Mouse (Mus musculus): ENCODE measurements around the gene Arl6. TPM values are rescaled to one million over a fixed set of nuclear protein-coding genes. Genes with fewer than 3 reads are reported as not detected.

The Arl6 gene
- total and polyA plus RNA-seq, 2 experiments from 2014 or later = 8.7 to 18.2 TPM

DNA sequence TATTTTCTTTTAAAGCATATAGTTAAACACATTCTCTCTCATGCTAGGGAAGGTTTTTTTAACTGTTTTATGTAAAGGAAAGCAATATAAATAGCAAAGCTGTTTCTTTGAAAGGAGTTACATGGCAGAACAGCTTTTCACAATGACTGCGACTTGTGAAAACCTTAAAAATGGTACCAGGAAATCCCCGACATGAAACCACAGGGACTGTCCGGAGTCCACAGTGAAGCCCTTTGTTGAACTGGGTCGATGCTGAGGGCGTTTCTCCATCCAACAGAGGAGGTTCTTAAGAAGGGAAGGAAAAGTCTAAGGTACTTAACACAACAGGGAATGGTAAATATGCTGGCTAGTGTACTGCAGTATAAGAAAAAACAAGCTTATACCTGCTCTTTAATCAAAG lies 75.2 kb downstream of the Arl6 start:
- no peaks in the 10 kb centered on the region for H3K9me3 ChIP-seq (replicated peaks; ENCODE audit: control insufficient read depth, low read length)
- peaks cover 28% of the 10 kb centered on the region for H3K4me1 ChIP-seq (ENCODE audit: control insufficient read depth, insufficient read depth)
- no peaks in the 10 kb centered on the region for H3K27me3 ChIP-seq (ENCODE audit: control insufficient read depth, insufficient read depth, low read length)
- WGBS = 92% methylated on average over 5 of the region's 5 CpGs
- no peak overlapping the region for H3K4me3 ChIP-seq (ENCODE audit: low read depth, low read length)
- H3K4me2 ChIP-seq (ENCODE audit: low read depth, low read length) = no peak overlapping the region
- TF ChIP-seq CTCF (IDR thresholded peaks at IDR 0.05; ENCODE audit: low read depth) (no peak), EP300 (IDR thresholded peaks at IDR 0.05; ENCODE audit: low read depth) (no peak)
- ATAC-seq (ENCODE audit: insufficient read depth, low read depth) (no peak), DNase-seq (ENCODE audit: low spot score) (no peak)
- H3K36me3 ChIP-seq (replicated peaks; ENCODE audit: control insufficient read depth, insufficient read depth, low read length) = peaks cover 13% of the 10 kb centered on the region
- no peak overlapping the region for H3K9ac ChIP-seq (replicated peaks; ENCODE audit: low read depth, low read length)
- no peak overlapping the region for H3K27ac ChIP-seq (ENCODE audit: low read depth)

Other genes with a start within 250 kb of the Arl6 start
- gene Gabrr3, start 232.1 kb downstream of the Arl6 start, total RNA-seq (2014; rRNA removed; ENCODE audit: low replicate concordance) = not detected in 2 replicates
- gene Gabrr3, start 232.1 kb downstream of the Arl6 start, polyA plus RNA-seq (2015; fragmentation: Nextera tagmentation; extraction: Ambion mirVana) = not detected in 2 replicates
- gene Riox2, start 167.6 kb downstream of the Arl6 start, total RNA-seq (2014; rRNA removed; ENCODE audit: low replicate concordance) = 0.73 and 3.4 TPM in 2 replicates
- 15.0 and 16.3 TPM in 2 replicates for gene Riox2, start 167.6 kb downstream of the Arl6 start, polyA plus RNA-seq (2015; fragmentation: Nextera tagmentation; extraction: Ambion mirVana)
- 26.9 and 40.0 TPM in 2 replicates for gene Crybg3, start 38.4 kb downstream of the Arl6 start, total RNA-seq (2014; rRNA removed; ENCODE audit: low replicate concordance)
- 8.9 and 9.2 TPM in 2 replicates for gene Crybg3, start 38.4 kb downstream of the Arl6 start, polyA plus RNA-seq (2015; fragmentation: Nextera tagmentation; extraction: Ambion mirVana)

Data from heart, postnatal 0 days (tissue).